Mouse (Mus musculus) natural killer cell, adult 2 months (primary cell): Measurements from ENCODE around the gene Zfp398.
"Not testable (repeated sequence)": the region's sequence is repeated elsewhere in the genome, so short reads cannot be mapped to it uniquely, and the experiment has no call there.

Source experiments
- DNase-seq, 2 experiments: peaks; one replicate each; pipeline ENCODE4 v3.0.0; 2022; ENCODE audit warnings: low spot score in 2 of 2

Gene Zfp398

GRCm38 (mm10) chr6:47824241-47824640 lies 11.2 kb upstream of the Zfp398 start:
- DNase-seq, result no peak

GRCm38 (mm10) chr6:47827462-47827861 lies 8.0 kb upstream of the Zfp398 start:
- no peak for DNase-seq

DNA sequence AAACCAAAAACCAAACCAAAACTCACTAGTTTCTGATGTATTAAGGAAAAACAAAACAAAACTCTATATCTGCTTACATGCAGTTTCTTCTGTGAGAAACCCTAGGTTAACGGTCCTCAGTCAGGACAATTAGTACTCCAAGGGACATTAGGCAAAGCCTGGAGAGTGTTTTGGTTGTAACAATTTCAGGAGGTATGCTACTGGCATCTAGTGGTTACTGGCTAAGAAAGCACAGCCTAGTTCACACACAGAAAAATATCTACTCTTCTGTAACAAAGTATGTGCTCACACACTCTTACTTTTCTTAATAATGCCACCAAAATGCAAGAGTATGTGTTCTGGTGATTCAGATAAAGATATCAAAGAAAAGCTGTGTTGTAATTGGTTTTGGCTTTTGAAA lies 6.5 kb upstream of the Zfp398 start:
- DNase-seq, result no peak

DNA sequence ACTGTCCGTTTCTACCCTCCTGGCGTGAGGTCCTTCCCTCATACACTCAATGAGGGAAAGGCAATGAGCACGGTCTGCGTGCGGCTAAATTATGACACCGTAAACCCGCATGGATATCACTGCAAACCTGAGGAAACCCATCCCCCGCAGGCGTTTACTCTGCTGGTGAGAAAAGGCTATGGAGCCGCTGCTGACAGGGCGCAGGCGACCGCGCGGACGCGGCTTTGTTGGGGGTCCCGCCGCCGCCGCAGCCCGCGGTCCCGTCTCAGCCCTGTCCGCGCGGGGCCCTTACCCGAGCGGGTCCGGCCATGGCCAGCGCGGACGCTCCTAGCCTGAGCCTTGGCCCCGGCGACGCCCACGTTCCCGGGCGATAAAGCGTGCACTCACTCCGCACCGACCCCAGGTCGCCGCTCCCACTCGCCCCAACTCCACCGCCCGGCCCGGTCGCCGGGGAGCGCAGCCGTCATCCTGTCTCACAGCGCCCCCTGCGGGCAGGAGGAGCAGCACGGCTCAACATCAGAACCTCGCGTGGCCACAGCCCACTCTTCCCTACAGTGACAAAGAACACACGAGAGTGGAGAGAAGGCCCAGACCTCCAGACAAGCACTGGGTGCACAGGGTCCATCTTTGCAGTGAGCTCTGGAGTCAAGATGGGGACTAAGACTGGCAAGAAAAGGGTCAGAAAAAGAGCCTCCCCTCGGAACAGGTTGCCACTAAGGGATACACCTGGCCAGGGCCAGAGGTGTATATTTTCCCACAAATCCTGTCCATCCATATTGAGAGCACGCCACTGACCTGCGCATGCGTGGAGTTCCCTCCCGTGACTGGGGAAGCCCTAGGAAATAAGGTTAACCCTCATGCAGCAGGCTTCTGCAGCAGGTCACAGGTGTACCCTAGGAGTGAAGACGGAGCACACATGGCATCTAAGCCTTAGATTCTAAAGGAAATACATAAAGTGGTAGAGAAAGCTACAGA lies 5.1 kb upstream of the Zfp398 start, which contains the start of gene Zfp786:
Gene Zfp786 (minus strand): TSS at position 764 of the 975 bp plus-strand sequence.
- DNase-seq, result peak; percentile 87 to 92

DNA sequence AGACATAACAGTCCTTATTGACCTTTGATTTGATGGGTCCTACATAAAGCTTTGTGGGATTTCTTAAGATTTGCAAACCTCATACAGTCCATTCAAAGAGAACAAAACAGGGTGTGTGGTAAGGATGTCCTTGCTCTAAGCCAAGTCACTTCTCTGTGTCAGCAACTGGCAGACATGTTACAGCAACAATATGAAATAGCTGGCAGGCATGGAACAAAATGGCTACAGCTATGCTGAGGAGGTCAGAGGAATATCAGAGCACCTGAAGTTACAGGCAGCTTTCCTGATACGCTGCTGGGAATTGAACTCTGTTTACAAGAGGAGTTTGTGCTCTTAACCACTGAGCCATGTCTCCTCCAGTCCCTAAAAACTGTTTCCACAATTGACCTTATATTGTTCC lies 3.2 kb upstream of the Zfp398 start:
- no peak for DNase-seq

GRCm38 (mm10) chr6:47835984-47836521 lies 592 bp downstream of the Zfp398 start:
- DNase-seq, result peak in 1 of 2 experiments; percentile 38

GRCm38 (mm10) chr6:47837630-47838029 lies 2.2 kb downstream of the Zfp398 start:
- no peak for DNase-seq

DNA sequence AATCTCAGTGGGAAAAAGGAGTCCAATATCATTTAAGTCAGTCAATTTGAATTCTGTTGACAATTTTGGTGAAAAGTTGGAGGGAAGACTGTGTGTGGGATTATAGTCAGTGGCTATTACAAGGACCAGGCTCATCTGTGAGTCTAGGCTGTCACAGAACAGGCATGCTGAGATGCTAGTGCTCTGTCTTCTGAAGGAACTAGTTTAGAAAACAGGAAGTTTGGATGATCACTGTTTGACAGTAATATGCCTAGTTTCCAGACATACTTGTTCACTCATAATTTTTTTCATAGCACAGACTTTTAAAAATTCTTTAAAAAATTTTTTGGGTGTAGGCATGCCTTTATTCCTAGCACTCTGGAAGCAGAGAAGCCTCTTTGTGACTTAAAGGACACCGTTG lies 5.6 kb downstream of the Zfp398 start:
- no peak for DNase-seq

DNA sequence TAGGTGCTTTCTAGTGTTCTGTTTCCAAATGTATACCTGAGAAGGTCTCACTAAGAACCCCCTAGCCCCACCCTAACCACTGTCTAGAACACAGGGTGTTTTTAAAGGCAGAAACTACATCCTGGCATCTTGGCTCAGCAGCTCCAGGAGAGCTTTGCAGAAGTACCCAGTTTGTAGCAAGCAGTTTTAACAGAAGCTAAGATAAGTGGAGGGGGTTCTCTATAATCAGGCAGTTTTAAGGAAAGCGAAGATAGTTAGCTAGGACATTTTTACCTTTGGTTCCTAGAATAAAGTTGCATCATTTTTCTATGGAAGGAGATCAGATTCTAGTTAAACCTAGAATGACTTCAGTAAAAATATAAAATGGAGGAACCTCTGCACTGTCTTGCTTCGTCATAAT lies 6.4 kb downstream of the Zfp398 start:
- no peak for DNase-seq

GRCm38 (mm10) chr6:47842337-47842736 lies 6.9 kb downstream of the Zfp398 start:
- DNase-seq, result no peak

DNA sequence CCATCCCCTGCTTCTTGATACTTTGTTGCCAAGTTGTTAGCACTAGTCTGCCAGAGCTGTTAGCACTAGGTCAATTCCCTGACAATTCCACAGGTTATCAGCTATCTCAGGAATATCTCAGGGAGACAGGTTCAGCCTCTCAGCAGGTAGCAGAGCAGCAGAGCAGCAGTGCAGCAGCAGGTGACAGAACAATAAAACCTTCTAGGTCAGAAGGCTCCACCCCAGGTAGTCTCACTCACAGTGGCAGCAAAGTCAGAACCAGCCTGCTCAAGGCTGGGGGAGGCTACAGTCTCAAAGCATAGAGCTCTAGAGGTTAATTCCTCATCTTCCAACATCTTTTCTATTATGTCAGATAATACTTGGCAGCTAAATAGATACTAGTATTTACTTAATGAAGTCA lies 10.3 kb downstream of the Zfp398 start:
- DNase-seq, result no peak

DNA sequence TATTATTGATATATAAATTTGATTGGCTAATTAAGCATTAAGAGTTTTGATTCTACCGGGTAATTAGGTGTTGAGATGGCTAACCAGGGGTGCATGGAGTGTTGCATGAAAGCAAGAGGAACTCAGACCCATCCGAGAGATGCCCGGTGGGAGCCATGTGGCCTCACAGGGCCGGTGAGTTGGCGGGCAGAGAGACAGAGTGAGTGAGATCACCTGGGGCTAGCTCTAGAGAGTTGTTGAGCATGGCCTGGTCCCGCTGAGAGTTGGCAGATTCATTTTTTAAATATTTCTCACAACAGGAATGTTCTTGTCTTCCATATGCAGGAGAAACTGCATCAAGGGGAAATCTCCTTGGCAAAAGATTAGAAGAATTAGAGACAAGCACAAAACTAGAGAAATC lies 21.8 kb downstream of the Zfp398 start:
- DNase-seq, result no peak

GRCm38 (mm10) chr6:47857729-47858128 lies 22.3 kb downstream of the Zfp398 start:
- not testable (repeated sequence) for DNase-seq

DNA sequence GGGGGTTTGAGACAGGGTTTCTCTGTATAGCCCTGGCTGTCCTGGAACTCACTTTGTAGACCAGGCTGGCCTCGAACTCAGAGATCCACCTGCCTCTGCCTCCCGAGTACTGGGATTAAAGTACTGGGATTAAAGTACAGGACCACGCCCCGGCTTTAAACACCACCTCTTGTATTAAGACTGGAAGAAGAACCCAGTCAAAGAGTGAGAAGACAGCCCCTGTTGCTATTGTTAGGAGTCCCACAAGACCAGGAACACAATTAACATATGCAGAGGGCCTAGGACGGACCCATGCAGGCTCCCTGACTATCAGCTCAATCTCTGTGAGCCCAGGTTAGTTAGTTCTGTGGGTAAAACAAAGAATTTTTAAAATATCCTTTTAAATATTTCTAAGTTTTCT lies 36.8 kb downstream of the Zfp398 start:
- DNase-seq, result no peak

GRCm38 (mm10) chr6:47877058-47877457 lies 41.6 kb downstream of the Zfp398 start, which contains the start of gene Zfp282:
Zfp282 (plus strand) TSS chr6:47877204.
- DNase-seq, result no peak

GRCm38 (mm10) chr6:47877461-47878132 lies 42.1 kb downstream of the Zfp398 start:
- DNase-seq, result peak; percentile 68 to 79

DNA sequence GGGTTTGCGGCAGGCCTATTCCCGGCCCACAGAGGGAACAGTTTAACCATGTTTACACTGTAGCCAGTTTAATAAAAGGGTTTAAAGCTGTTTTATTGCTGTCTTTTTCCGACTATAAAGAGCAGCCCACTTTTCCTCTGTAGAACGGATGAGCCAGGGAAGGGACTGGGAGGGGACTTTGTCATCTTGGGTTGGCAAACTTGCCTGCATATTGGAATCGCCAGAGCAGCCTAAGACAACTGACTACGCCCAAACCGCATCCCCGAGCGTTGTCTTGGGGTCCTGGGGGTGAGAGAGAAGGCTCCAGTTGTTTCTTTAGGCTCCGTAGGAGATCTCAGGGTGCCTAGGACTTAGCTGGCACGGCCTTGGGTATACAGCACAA lies 42.7 kb downstream of the Zfp398 start:
- DNase-seq, result no peak

- no peak for DNase-seq
Observed at GRCm38 (mm10) chr6:47878593-47878992, 43.1 kb downstream of the Zfp398 start.

- no peak for DNase-seq
Observed at GRCm38 (mm10) chr6:47879049-47879716, 43.7 kb downstream of the Zfp398 start.

DNA sequence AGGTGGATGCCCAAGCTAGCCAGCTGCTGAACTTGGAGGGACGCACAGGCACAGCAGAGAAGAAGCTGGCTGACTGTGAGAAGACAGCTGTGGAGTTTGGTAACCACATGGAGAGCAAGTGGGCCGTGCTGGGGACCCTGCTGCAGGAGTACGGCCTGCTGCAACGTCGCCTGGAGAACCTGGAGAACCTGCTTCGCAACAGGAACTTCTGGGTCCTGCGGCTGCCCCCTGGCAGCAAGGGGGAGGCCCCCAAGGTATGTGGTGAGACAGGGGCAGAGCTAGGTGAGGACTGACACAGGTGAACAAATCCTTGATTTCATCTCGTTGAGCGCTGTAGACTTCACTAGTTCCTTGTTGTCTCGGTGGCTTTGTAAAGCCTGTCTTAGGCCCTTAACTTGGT lies 44.7 kb downstream of the Zfp398 start:
- DNase-seq, result no peak

GRCm38 (mm10) chr6:47888812-47889383 lies 53.4 kb downstream of the Zfp398 start:
- DNase-seq, result no peak

GRCm38 (mm10) chr6:47899416-47899815 lies 64.0 kb downstream of the Zfp398 start:
- no peak for DNase-seq
